Mouse (Mus musculus) cortical plate, adult 2 months (tissue): ENCODE data around the gene Lbhd1.

Experiments
- CTCF ChIP-seq: fragments of 200-500 bp; IDR thresholded peaks from 2 replicates; pipeline ENCODE4 v1.5.1; 2011; ENCODE audit warnings: mild to moderate bottlenecking, control low read depth, low read length; ENCODE audit not compliant: insufficient read depth; ENCODE audit errors: extremely low read depth
- POLR2A ChIP-seq: fragments of 200-500 bp; IDR thresholded peaks from 2 replicates; pipeline ENCODE4 v1.6.1; 2011; ENCODE audit warnings: mild to moderate bottlenecking, low read length, control low read depth; ENCODE audit not compliant: insufficient read depth; ENCODE audit errors: extremely low read depth

DNA sequence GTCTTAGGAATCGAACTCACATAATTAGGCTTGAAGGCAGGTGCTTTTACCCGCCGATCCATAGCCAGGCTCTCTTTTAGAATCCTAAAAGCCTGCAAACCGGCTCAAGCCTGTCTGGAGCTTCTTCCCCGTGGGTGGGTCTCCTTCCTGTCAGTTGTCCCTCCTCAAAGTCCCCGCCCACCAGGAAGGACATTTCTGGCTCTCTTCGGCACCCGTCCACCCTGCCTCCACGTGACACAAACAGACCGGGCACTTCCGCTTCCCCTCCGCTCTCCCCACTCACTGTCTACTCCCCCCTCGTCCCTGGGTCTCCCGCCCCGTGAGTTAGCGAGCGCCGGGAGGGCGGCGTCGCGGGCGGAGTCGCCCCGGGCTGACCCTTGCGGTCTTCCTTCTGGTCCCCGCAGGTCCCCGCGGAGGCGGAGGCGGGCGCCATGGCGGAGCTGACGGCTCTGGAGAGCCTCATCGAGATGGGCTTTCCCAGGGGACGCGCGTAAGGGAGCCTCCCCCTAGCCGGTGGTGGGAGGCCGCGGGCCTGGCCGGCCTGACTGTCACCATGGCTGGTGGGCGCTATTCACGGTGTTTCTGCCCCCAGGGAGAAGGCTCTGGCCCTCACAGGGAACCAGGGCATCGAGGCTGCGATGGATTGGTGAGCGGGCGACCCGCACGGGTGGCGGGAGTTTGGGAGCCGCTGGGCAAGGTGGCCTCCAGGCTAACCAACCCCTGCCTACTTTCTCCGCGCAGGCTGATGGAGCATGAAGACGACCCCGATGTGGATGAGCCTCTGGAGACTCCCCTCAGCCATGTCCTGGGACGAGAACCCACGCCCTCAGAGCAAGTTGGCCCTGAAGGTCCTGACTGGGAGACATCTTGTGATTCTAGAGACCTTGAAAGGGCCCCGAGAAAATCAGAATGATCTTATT lies 12.0 kb upstream of the Lbhd1 start, which contains the start of gene Ubxn1:
- TF ChIP-seq CTCF (no peak), POLR2A (no peak; the same call in 1 of the 2 replicates)
